Mouse (Mus musculus) bone marrow, adult 2 months (tissue): ENCODE data around the gene Syce3.

Experiments used
- CTCF ChIP-seq: fragments of 200-500 bp; IDR thresholded peaks from 2 replicates; pipeline ENCODE4 v1.5.1; 2011; ENCODE audit warnings: low read length, control low read depth; ENCODE audit not compliant: control insufficient read depth, insufficient read depth
- POLR2A ChIP-seq: fragments of 200-500 bp; IDR thresholded peaks from 2 replicates; pipeline ENCODE4 v1.6.1; 2011; ENCODE audit warnings: low read depth, mild to moderate bottlenecking, control low read depth, low read length, borderline replicate concordance; ENCODE audit not compliant: control insufficient read depth

DNA sequence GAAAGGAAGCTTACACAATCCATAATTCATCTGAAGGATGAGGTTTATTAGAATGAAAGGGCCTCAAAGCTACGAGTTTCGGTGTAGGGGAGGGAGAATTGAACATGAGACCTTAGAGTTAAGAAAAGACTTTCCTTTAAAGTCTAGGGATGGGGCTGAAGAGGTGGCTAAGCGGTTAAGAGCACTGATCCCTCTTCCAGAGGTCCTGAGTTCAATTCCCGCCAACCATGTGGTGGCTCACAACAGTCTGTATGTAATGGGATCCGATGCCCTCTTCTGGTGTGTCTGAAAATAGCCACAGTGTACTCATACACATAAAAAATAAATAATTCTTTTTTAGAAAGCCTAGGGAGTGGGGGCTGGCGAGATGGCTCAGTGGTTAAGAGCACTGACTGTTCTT lies 20.0 kb upstream of the Syce3 start:
- TF ChIP-seq CTCF = no peak
- TF ChIP-seq POLR2A = no peak
